Mouse (Mus musculus) liver, embryonic 14.5 days (tissue): Measurements from ENCODE around the gene Itpr3.

Source experiments
- CTCF ChIP-seq: IDR thresholded peaks from 2 replicates; pipeline ENCODE4 v1.5.1; 2016; ENCODE audit warnings: antibody characterized with exemption, low read depth, control low read depth
- EP300 ChIP-seq: IDR thresholded peaks from 2 replicates; pipeline ENCODE4 v1.6.1; 2016; ENCODE audit warnings: antibody characterized with exemption, low read depth

DNA sequence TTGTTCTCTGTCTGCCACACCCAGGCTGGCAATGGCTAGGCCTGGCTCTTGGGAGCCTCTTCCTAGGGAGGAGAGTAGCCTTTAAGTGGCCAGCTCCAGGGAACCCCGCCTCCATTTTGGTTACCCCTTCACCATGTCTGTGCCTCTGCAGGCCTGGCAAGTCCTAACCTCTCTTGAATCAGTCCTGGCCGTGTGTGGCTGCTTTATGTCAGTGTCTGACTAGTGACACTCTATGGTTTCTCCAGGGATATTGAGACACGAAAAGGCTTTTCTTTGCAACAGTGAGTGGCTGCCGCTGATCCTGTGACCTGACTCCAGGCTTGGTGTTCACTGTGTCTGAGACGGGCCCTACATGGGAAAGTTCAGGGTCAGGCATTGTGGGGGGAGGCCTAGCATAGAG is 6.3 kb upstream of the Itpr3 start:
- TF ChIP-seq EP300 (no peak), CTCF (no peak)
